Mouse (Mus musculus): ENCODE results near the gene Sdk1.

The Sdk1 gene

DNA sequence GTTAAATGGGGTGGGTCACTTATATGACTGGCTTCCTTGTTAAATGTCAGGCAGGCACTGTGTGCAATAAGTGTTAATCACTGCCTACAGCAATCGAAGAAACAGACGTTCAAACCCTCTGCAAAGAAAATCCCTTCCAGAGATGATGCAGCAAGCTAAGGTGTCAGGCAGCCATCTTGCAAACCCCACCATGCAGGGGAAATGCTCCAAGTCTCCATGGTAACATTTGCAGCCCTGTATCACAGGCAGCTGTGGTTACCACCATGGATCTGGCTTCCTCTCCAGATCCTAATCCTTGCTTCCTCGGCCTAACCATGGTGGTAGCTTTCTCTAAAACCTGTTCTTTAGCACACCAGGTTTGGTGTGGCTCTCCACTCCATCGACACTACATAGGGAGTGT lies 507.5 kb downstream of the Sdk1 start:
- no peak for DNase-seq (ENCODE audit: extremely low read depth, insufficient read length, low spot score)

DNA sequence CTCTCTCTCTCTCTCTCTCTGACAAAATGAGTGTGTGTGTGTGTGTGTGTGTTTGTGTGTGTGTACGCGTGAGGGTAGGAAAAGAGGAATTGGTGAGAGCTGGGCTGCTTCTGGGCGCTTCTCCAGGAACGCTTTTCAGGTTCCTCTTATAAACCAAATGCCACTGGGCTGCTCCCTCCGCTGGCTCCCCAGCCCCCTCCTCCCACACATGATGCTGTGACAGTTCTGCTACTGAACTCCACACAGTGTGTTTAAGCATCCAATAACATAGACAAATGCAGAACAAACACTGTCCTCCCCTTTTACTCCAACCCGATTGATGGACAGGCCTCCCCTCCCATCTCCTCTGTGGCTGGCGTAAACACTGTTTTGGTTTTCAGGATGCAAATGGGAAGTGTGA lies 513.0 kb downstream of the Sdk1 start:
- no peak for DNase-seq (ENCODE audit: extremely low read depth, insufficient read length, low spot score)

DNA sequence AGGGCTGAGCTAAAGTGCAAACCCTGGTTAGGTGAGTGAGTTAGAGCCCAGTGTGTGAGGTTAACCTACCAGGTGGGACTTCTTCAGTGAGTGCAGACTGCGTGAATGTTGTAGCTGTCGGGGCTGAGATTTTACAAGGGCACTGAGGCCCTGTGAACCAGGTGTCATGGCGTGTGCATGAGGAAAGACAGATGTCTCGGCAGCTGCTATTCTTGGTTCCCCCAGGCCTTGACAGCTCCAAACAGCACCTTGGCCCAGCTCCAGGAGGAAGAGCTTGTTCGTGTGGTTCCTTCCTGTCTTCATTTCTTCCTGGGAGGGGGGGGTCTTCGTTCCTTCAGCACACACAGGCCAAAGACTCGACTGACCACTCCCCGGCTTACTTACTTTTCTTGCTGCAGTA lies 517.6 kb downstream of the Sdk1 start:
- DNase-seq (ENCODE audit: extremely low read depth, insufficient read length, low spot score), result no peak

DNA sequence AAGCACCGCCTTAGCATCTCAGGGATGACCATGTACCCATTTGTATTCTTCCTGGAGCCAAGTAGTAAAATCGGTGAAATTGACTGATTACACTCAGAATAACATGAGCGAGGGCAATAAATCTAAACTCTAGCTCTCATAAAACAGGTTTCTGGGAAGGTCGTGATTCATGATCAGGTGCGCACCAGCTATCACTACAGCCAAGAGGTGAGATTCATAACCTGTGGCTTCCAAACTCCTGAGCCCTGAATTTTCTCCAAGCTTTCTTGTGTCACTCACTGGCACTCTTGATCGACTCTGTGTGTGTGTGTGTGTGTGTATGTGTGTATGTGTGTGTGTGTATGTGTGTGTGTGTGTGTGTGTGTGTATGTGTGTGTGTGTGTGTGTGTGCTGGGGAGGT lies 522.8 kb downstream of the Sdk1 start:
- no peak for DNase-seq (ENCODE audit: extremely low read depth, insufficient read length, low spot score)

- no peak for DNase-seq (ENCODE audit: extremely low read depth, insufficient read length, low spot score)
These were observed 527.6 kb downstream of the Sdk1 start for GRCm38 (mm10) chr5:141768761-141769515.

DNA sequence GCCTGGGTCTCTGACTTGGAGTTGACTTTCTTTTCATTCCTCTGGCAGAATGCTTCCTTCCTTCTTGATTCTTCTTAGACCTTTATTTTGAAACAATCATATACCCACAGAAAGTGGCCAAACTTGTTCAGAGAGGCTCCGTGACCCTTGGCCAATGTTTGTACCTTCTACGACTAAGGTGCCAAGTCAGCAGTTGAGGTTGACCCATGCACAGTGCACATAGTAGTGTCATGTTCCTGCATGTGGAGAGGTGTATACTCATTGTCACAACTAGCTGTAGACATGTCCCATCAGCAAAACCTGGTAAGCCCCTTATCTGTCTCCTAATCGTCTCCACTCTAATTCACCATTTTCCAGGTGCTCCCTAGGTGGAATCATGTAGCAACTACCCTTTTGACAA lies 530.2 kb downstream of the Sdk1 start:
- no peak for DNase-seq (ENCODE audit: extremely low read depth, insufficient read length, low spot score)

DNA sequence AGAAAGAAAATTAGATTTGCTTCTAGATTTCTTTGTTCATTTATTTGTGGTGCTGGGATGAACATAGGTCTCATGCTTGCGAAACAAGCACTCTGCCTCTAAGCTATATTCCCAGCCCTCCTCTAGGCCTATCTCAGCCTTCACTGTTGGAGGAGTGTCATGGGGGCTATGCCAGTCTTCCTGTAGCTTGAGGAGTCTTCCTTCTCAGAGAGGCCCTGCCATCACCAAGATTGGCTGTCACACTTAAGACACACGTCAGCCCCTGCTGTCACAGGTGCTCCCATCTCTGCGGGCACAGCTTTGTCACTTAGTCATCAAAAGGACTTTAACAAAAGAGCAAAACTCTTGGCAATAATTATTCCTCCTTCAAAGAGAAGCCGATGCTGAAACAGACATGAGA lies 536.9 kb downstream of the Sdk1 start:
- DNase-seq (ENCODE audit: extremely low read depth, insufficient read length, low spot score), result no peak

GRCm38 (mm10) chr5:141781142-141781541 lies 539.9 kb downstream of the Sdk1 start:
- no peak for DNase-seq (ENCODE audit: extremely low read depth, insufficient read length, low spot score)

DNA sequence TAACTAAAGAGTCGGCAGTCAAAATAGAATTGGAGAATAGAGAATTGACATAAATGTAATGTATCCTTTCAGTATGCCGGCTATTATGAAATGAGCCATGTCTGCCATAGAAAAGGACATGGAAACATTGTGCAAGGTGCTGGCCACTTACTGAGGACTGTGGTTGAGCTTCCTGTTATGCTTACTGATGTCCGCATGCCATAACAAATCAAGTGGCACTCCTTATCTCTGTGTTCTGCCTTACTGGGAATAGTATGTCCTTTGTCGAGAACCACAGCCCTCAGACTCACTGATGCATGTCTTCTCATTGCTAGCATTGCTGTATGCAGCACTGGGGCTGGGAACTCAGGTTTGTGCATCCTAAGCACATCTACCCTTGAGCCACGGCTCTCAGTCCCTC lies 541.0 kb downstream of the Sdk1 start:
- no peak for DNase-seq (ENCODE audit: extremely low read depth, insufficient read length, low spot score)

GRCm38 (mm10) chr5:141783516-141783915 lies 542.2 kb downstream of the Sdk1 start:
- no peak for DNase-seq (ENCODE audit: extremely low read depth, insufficient read length, low spot score)

DNA sequence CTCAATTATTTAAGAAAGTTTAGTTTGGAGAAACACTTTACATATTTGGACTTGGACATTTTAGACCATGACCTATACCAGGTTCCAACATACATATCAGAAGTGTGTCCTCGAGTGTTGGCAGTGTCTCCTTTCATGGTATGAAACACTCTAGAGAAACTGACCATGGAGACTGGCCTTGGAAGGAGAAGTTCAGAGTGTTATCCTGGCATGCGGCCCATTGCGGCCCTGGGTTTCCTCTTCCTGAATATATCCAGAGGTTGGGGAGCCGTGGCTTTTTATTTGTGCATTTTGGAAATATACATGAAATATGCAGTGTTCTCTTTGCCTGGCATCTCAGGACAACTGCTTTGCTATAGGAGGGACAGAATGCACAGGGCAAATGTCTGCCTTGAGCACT lies 552.6 kb downstream of the Sdk1 start:
- DNase-seq (ENCODE audit: extremely low read depth, insufficient read length, low spot score), result no peak

DNA sequence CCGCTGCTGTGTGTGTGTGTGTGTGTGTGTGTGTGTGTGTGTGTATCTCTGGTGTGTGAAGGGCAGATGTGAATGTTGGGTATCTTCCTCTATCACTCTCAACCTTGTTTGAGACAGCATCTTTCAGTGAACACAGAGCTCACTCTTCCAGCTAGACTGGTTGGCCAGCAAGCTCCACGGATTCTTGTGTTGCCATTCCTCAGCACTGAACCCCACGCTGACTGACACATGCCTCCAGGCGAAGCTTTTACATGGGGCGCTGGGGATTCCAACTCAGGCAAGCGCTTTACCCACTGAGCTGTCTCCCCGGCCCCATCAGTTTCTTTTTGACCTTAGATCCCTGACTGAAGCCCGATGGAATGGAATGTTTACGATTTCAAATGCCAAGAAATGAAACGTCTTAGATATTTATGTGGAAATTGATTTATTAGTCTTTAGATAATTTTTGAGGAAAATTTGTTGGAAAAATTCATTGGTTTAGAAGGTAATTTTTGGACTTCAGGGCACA lies 582.6 kb downstream of the Sdk1 start:
- DNase-seq (ENCODE audit: extremely low read depth, insufficient read length, low spot score), result no peak

GRCm38 (mm10) chr5:141824739-141825379 lies 583.6 kb downstream of the Sdk1 start:
- no peak for DNase-seq (ENCODE audit: extremely low read depth, insufficient read length, low spot score)

GRCm38 (mm10) chr5:141835566-141835965 lies 594.3 kb downstream of the Sdk1 start:
- no peak for DNase-seq (ENCODE audit: extremely low read depth, insufficient read length, low spot score)

GRCm38 (mm10) chr5:141836892-141837455 lies 595.7 kb downstream of the Sdk1 start:
- no peak for DNase-seq (ENCODE audit: extremely low read depth, insufficient read length, low spot score)

GRCm38 (mm10) chr5:141844701-141845100 lies 603.4 kb downstream of the Sdk1 start:
- no peak for DNase-seq (ENCODE audit: extremely low read depth, insufficient read length, low spot score)

DNA sequence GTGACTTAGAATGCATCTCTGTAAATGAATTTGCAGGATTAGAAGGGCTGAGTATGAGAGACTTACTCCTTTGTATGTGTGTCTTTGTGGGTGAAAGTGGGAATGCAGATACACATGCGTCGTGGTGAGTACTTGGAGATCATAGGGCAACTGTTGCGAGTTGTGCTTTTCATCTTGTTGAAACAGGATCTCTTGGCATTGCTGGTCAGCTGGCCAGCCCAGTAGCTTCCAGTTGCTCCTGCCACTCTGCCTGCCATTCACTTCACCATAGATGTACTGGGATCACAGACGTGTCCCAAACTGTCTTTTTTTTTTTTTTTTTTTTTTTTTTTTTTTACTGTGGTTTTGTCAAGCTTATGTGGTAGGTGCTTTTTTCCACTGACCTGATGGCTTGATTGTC lies 606.4 kb downstream of the Sdk1 start:
- no peak for DNase-seq (ENCODE audit: extremely low read depth, insufficient read length, low spot score)

- no peak for DNase-seq (ENCODE audit: extremely low read depth, insufficient read length, low spot score)
These were observed 610.9 kb downstream of the Sdk1 start for GRCm38 (mm10) chr5:141852175-141852574.

DNA sequence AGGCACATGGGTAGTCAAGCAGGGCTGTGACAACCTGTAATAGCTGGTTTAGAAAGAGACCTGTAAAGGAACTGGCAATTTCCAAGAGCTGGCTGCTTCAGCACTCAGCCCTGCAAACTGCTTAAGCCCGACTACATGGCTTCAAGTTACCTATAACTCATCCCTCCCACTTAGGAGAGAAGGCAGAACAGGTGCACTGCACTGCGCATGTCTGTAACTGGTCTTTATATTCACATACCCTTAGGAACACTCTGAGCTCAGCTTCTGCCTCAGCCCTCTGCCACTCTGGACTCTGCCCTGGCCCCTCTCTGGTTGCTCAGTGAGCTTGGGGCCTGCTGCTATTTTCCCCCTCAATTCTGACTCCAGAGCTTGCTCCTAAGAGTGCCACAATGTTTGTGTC lies 615.2 kb downstream of the Sdk1 start:
- no peak for DNase-seq (ENCODE audit: extremely low read depth, insufficient read length, low spot score)

DNA sequence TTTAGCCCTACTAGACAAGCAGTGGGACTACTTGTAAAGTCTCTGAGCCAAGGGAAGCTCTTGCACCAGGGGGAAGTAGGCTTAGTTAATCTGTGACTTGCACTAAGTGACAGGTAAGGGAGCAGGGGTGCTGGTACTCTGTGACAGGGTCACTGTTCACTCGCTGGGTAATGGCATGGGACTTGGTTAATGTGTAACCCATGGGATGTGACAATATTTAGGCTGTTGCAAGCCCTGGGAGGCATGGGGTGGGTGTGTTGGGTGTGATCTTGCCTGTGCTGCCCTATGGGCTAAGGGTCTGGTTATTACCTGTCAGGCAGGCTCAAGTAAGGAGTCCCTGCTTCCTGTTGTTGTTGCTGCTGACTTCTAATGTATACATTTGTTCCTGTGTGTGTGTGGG lies 616.5 kb downstream of the Sdk1 start:
- no peak for DNase-seq (ENCODE audit: extremely low read depth, insufficient read length, low spot score)

- DNase-seq (ENCODE audit: extremely low read depth, insufficient read length, low spot score), result no peak
These were observed 617.3 kb downstream of the Sdk1 start for GRCm38 (mm10) chr5:141858406-141859160.

Measured in 3134 (cell line).